Mouse (Mus musculus): ENCODE measurements around the gene Vps11. TPM values are rescaled to one million over a fixed set of nuclear protein-coding genes. Genes with fewer than 3 reads are reported as not detected.

Gene Vps11
- polyA plus RNA-seq, 1 experiment from 2014 or later, result 38.5 TPM

GRCm38 (mm10) chr9:44319105-44319886 lies 42.2 kb downstream of the Vps11 start:
- H3K4me2 ChIP-seq (replicated peaks; ENCODE audit: low read depth, low read length), result peak overlapping the region; percentile 93
- no peaks in the 10 kb centered on the region for H3K9me3 ChIP-seq (ENCODE audit: low read length)
- peaks cover 27% of the 10 kb centered on the region for H3K4me1 ChIP-seq (ENCODE audit: insufficient read depth, low read length)
- ATAC-seq (ENCODE audit: low FRiP score, low TSS enrichment), result peak; percentile 7
- peak overlapping the region; percentile 60; the same call in 1 of the 2 replicates for H3K27ac ChIP-seq (ENCODE audit: low read length)
- H3K36me3 ChIP-seq (ENCODE audit: insufficient read depth, low read length), result peaks cover 26% of the 10 kb centered on the region
- no peaks in the 10 kb centered on the region for H3K27me3 ChIP-seq (ENCODE audit: insufficient read depth, low read length)
- peak overlapping the region; percentile 86 for H3K9ac ChIP-seq (replicated peaks; ENCODE audit: low read length)
- 2% methylated on average over 37 of the region's 37 CpGs for WGBS
- peak overlapping the region; percentile 87 for H3K4me3 ChIP-seq (ENCODE audit: low read length)

GRCm38 (mm10) chr9:44318826-44319095 lies 42.7 kb downstream of the Vps11 start:
- WGBS, result 31% methylated on average over 3 of the region's 3 CpGs
- ATAC-seq (ENCODE audit: low FRiP score, low TSS enrichment), result no peak
- Histone ChIP-seq H3K4me2 (replicated peaks; ENCODE audit: low read depth, low read length) (peak overlapping the region; percentile 93), H3K27ac (ENCODE audit: low read length) (peak overlapping the region; percentile 60; the same call in 1 of the 2 replicates), H3K36me3 (ENCODE audit: insufficient read depth, low read length) (peaks cover 31% of the 10 kb centered on the region), H3K4me1 (ENCODE audit: insufficient read depth, low read length) (peaks cover 27% of the 10 kb centered on the region), H3K9me3 (ENCODE audit: low read length) (no peaks in the 10 kb centered on the region), H3K4me3 (ENCODE audit: low read length) (peak overlapping the region; percentile 87), H3K9ac (replicated peaks; ENCODE audit: low read length) (peak overlapping the region; percentile 86), H3K27me3 (ENCODE audit: insufficient read depth, low read length) (no peaks in the 10 kb centered on the region)

- Histone ChIP-seq H3K4me3 (ENCODE audit: low read length) (peak overlapping the region; percentile 87), H3K4me2 (replicated peaks; ENCODE audit: low read depth, low read length) (peak overlapping the region; percentile 93), H3K9ac (replicated peaks; ENCODE audit: low read length) (peak overlapping the region; percentile 86; the same call in 1 of the 2 replicates), H3K9me3 (ENCODE audit: low read length) (no peaks in the 10 kb centered on the region), H3K27me3 (ENCODE audit: insufficient read depth, low read length) (no peaks in the 10 kb centered on the region), H3K36me3 (ENCODE audit: insufficient read depth, low read length) (peaks cover 36% of the 10 kb centered on the region), H3K4me1 (ENCODE audit: insufficient read depth, low read length) (peaks cover 27% of the 10 kb centered on the region), H3K27ac (ENCODE audit: low read length) (peak overlapping the region; percentile 60; the same call in 1 of the 2 replicates)
- no peak for ATAC-seq (ENCODE audit: low FRiP score, low TSS enrichment)
- WGBS, result 58% methylated on average over 5 of the region's 5 CpGs
Observed at GRCm38 (mm10) chr9:44318076-44318825, 43.2 kb downstream of the Vps11 start.

GRCm38 (mm10) chr9:44317452-44317851 lies 44.0 kb downstream of the Vps11 start:
- Histone ChIP-seq H3K4me2 (replicated peaks; ENCODE audit: low read depth, low read length) (no peak overlapping the region), H3K4me1 (ENCODE audit: insufficient read depth, low read length) (peaks cover 27% of the 10 kb centered on the region), H3K27ac (ENCODE audit: low read length) (no peak overlapping the region), H3K36me3 (ENCODE audit: insufficient read depth, low read length) (peaks cover 42% of the 10 kb centered on the region), H3K9ac (replicated peaks; ENCODE audit: low read length) (no peak overlapping the region), H3K27me3 (ENCODE audit: insufficient read depth, low read length) (no peaks in the 10 kb centered on the region), H3K9me3 (ENCODE audit: low read length) (no peaks in the 10 kb centered on the region), H3K4me3 (ENCODE audit: low read length) (no peak overlapping the region; the same call in 1 of the 2 replicates)
- WGBS, result 74% methylated on average over 4 of the region's 4 CpGs
- no peak for ATAC-seq (ENCODE audit: low FRiP score, low TSS enrichment)

GRCm38 (mm10) chr9:44314910-44315309 lies 46.6 kb downstream of the Vps11 start:
- Histone ChIP-seq H3K9me3 (ENCODE audit: low read length) (no peaks in the 10 kb centered on the region), H3K4me3 (ENCODE audit: low read length) (no peak overlapping the region), H3K4me2 (replicated peaks; ENCODE audit: low read depth, low read length) (no peak overlapping the region), H3K9ac (replicated peaks; ENCODE audit: low read length) (no peak overlapping the region), H3K36me3 (ENCODE audit: insufficient read depth, low read length) (peaks cover 49% of the 10 kb centered on the region), H3K27me3 (ENCODE audit: insufficient read depth, low read length) (no peaks in the 10 kb centered on the region), H3K4me1 (ENCODE audit: insufficient read depth, low read length) (peaks cover 31% of the 10 kb centered on the region), H3K27ac (ENCODE audit: low read length) (no peak overlapping the region)
- 91% methylated on average over 18 of the region's 18 CpGs for WGBS
- no peak for ATAC-seq (ENCODE audit: low FRiP score, low TSS enrichment)

GRCm38 (mm10) chr9:44314257-44314547 lies 47.3 kb downstream of the Vps11 start:
- no peak for ATAC-seq (ENCODE audit: low FRiP score, low TSS enrichment)
- 82% methylated on average over 4 of the region's 4 CpGs for WGBS
- no peak overlapping the region for H3K9ac ChIP-seq (replicated peaks; ENCODE audit: low read length)
- H3K4me1 ChIP-seq (ENCODE audit: insufficient read depth, low read length), result peaks cover 28% of the 10 kb centered on the region
- no peak overlapping the region for H3K27ac ChIP-seq (ENCODE audit: low read length)
- no peak overlapping the region for H3K4me3 ChIP-seq (ENCODE audit: low read length)
- H3K4me2 ChIP-seq (replicated peaks; ENCODE audit: low read depth, low read length), result no peak overlapping the region
- H3K27me3 ChIP-seq (ENCODE audit: insufficient read depth, low read length), result no peaks in the 10 kb centered on the region
- peaks cover 49% of the 10 kb centered on the region for H3K36me3 ChIP-seq (ENCODE audit: insufficient read depth, low read length)
- H3K9me3 ChIP-seq (ENCODE audit: low read length), result no peaks in the 10 kb centered on the region

- H3K36me3 ChIP-seq (ENCODE audit: insufficient read depth, low read length), result peaks cover 49% of the 10 kb centered on the region
- WGBS, result 83% methylated on average over 19 of the region's 19 CpGs
Observed at GRCm38 (mm10) chr9:44313476-44314256, 47.8 kb downstream of the Vps11 start.

GRCm38 (mm10) chr9:44311136-44312134 lies 50.0 kb downstream of the Vps11 start:
- H3K27me3 ChIP-seq (ENCODE audit: insufficient read depth, low read length), result no peaks in the 10 kb centered on the region
- peak overlapping the region; percentile 63 for H3K27ac ChIP-seq (ENCODE audit: low read length)
- whole genome bisulfite sequencing, result 17% methylated on average over 27 of the region's 27 CpGs
- H3K9me3 ChIP-seq (ENCODE audit: low read length), result no peaks in the 10 kb centered on the region
- no peak overlapping the region; the same call in 1 of the 2 replicates for H3K4me3 ChIP-seq (ENCODE audit: low read length)
- peak; percentile 72; the same call in 1 of the 2 replicates for ATAC-seq (ENCODE audit: low FRiP score, low TSS enrichment)
- H3K4me1 ChIP-seq (ENCODE audit: insufficient read depth, low read length), result peaks cover 9% of the 10 kb centered on the region; the same call in 1 of the 2 replicates
- H3K9ac ChIP-seq (replicated peaks; ENCODE audit: low read length), result peak overlapping the region; percentile 3
- peaks cover 44% of the 10 kb centered on the region for H3K36me3 ChIP-seq (ENCODE audit: insufficient read depth, low read length)
- peak overlapping the region; percentile 30 for H3K4me2 ChIP-seq (replicated peaks; ENCODE audit: low read depth, low read length)

More at GRCm38 (mm10) chr9:44313476-44314256, 47.8 kb downstream of the Vps11 start:
- Histone ChIP-seq H3K4me1 (ENCODE audit: insufficient read depth, low read length) (peaks cover 23% of the 10 kb centered on the region), H3K27ac (ENCODE audit: low read length) (no peak overlapping the region), H3K27me3 (ENCODE audit: insufficient read depth, low read length) (no peaks in the 10 kb centered on the region), H3K9me3 (ENCODE audit: low read length) (no peaks in the 10 kb centered on the region), H3K9ac (replicated peaks; ENCODE audit: low read length) (no peak overlapping the region), H3K4me2 (replicated peaks; ENCODE audit: low read depth, low read length) (no peak overlapping the region), H3K4me3 (ENCODE audit: low read length) (no peak overlapping the region)
- no peak for ATAC-seq (ENCODE audit: low FRiP score, low TSS enrichment)

GRCm38 (mm10) chr9:44310750-44311135 lies 50.7 kb downstream of the Vps11 start:
- Histone ChIP-seq H3K4me3 (ENCODE audit: low read length) (no peak overlapping the region), H3K4me1 (ENCODE audit: insufficient read depth, low read length) (peaks cover 9% of the 10 kb centered on the region; the same call in 1 of the 2 replicates), H3K36me3 (ENCODE audit: insufficient read depth, low read length) (peaks cover 37% of the 10 kb centered on the region), H3K9me3 (ENCODE audit: low read length) (no peaks in the 10 kb centered on the region), H3K9ac (replicated peaks; ENCODE audit: low read length) (peak overlapping the region; percentile 3; the same call in 1 of the 2 replicates), H3K4me2 (replicated peaks; ENCODE audit: low read depth, low read length) (peak overlapping the region; percentile 30; the same call in 1 of the 2 replicates), H3K27ac (ENCODE audit: low read length) (peak overlapping the region; percentile 63), H3K27me3 (ENCODE audit: insufficient read depth, low read length) (no peaks in the 10 kb centered on the region)
- 47% methylated on average over 10 of the region's 10 CpGs for WGBS
- no peak for ATAC-seq (ENCODE audit: low FRiP score, low TSS enrichment)
